Mouse (Mus musculus): ENCODE results near the gene Las1l.

Gene Las1l

GRCm38 (mm10) chrX:95956497-95957293, at the start of gene Las1l:
Gene Las1l (minus strand): TSS chrX:95956962.
- DNase-seq: peak; percentile 94

- peak; percentile 9 for DNase-seq
Measured at GRCm38 (mm10) chrX:96006395-96006794, 49.6 kb upstream of the Las1l start.

- DNase-seq: peak; percentile 2
Measured at GRCm38 (mm10) chrX:95999601-96000000, 42.8 kb upstream of the Las1l start.

- DNase-seq: no peak
Measured at GRCm38 (mm10) chrX:95993206-95993605, 36.4 kb upstream of the Las1l start.

- no peak for DNase-seq
Measured at GRCm38 (mm10) chrX:95969936-95970335, 13.2 kb upstream of the Las1l start.

- DNase-seq: no peak
Measured at GRCm38 (mm10) chrX:95969116-95969515, 12.4 kb upstream of the Las1l start.

- peak; percentile 91 for DNase-seq
Measured at GRCm38 (mm10) chrX:95968594-95968965, 11.8 kb upstream of the Las1l start.

- peak; percentile 58 for DNase-seq
Measured at GRCm38 (mm10) chrX:95967847-95968593, 11.3 kb upstream of the Las1l start.

- no peak for DNase-seq
Measured at GRCm38 (mm10) chrX:95965036-95965435, 8.3 kb upstream of the Las1l start.

- no peak for DNase-seq
Measured at GRCm38 (mm10) chrX:95963366-95963765, 6.6 kb upstream of the Las1l start.

GRCm38 (mm10) chrX:95957461-95957860, 699 bp upstream of the Las1l start:
- DNase-seq: peak; percentile 1

GRCm38 (mm10) chrX:95950776-95951175, 6.0 kb downstream of the Las1l start:
- DNase-seq: peak; percentile 39

- DNase-seq: no peak
Measured at GRCm38 (mm10) chrX:95948135-95948534, 8.6 kb downstream of the Las1l start.

GRCm38 (mm10) chrX:95945496-95945895, 11.3 kb downstream of the Las1l start:
- no peak for DNase-seq

GRCm38 (mm10) chrX:95935481-95935880, 21.3 kb downstream of the Las1l start:
- DNase-seq: no peak

GRCm38 (mm10) chrX:95902716-95903115, 54.0 kb downstream of the Las1l start:
- DNase-seq: no peak

Data from lung, postnatal 10 days (tissue).